Mouse (Mus musculus): ENCODE measurements around the gene Rims4.

The Rims4 gene

GRCm38 (mm10) chr2:163911826-163912444 is 6.5 kb downstream of the Rims4 start:
- no peak for DNase-seq (ENCODE audit: low spot score)

GRCm38 (mm10) chr2:163909604-163910003 is 8.9 kb downstream of the Rims4 start:
- no peak for DNase-seq (ENCODE audit: low spot score)

GRCm38 (mm10) chr2:163907131-163907530 is 11.4 kb downstream of the Rims4 start:
- no peak for DNase-seq (ENCODE audit: low spot score)

- no peak for DNase-seq (ENCODE audit: low spot score)
Observed at GRCm38 (mm10) chr2:163904323-163904722, 14.2 kb downstream of the Rims4 start.

- no peak for DNase-seq (ENCODE audit: low spot score)
Observed at GRCm38 (mm10) chr2:163903461-163903860, 15.0 kb downstream of the Rims4 start.

- DNase-seq (ENCODE audit: low spot score) = no peak
Observed at GRCm38 (mm10) chr2:163902448-163902847, 16.0 kb downstream of the Rims4 start.

GRCm38 (mm10) chr2:163901043-163901442 is 17.4 kb downstream of the Rims4 start:
- no peak for DNase-seq (ENCODE audit: low spot score)

- no peak for DNase-seq (ENCODE audit: low spot score)
Observed at GRCm38 (mm10) chr2:163899910-163900411, 18.5 kb downstream of the Rims4 start.

- DNase-seq (ENCODE audit: low spot score) = no peak
Observed at GRCm38 (mm10) chr2:163897988-163898535, 20.4 kb downstream of the Rims4 start.

- DNase-seq (ENCODE audit: low spot score) = no peak
Observed at GRCm38 (mm10) chr2:163897026-163897425, 21.5 kb downstream of the Rims4 start.

GRCm38 (mm10) chr2:163895156-163895555 is 23.3 kb downstream of the Rims4 start:
- DNase-seq (ENCODE audit: low spot score) = no peak

- DNase-seq (ENCODE audit: low spot score) = no peak
Observed at GRCm38 (mm10) chr2:163893446-163894370, 24.8 kb downstream of the Rims4 start.

GRCm38 (mm10) chr2:163891271-163891670 is 27.2 kb downstream of the Rims4 start:
- no peak for DNase-seq (ENCODE audit: low spot score)

GRCm38 (mm10) chr2:163890586-163890985 is 27.9 kb downstream of the Rims4 start:
- no peak for DNase-seq (ENCODE audit: low spot score)

GRCm38 (mm10) chr2:163889411-163889810 is 29.1 kb downstream of the Rims4 start:
- DNase-seq (ENCODE audit: low spot score) = peak; percentile 39

GRCm38 (mm10) chr2:163882859-163883652 is 35.4 kb downstream of the Rims4 start:
- no peak for DNase-seq (ENCODE audit: low spot score)

GRCm38 (mm10) chr2:163880891-163881290 is 37.6 kb downstream of the Rims4 start:
- no peak for DNase-seq (ENCODE audit: low spot score)

GRCm38 (mm10) chr2:163876830-163877498 is 41.5 kb downstream of the Rims4 start:
- no peak for DNase-seq (ENCODE audit: low spot score)

- DNase-seq (ENCODE audit: low spot score) = peak; percentile 18
Observed at GRCm38 (mm10) chr2:163875484-163875883, 43.0 kb downstream of the Rims4 start.

- DNase-seq (ENCODE audit: low spot score) = peak; percentile 43
Observed at GRCm38 (mm10) chr2:163874877-163875276, 43.6 kb downstream of the Rims4 start.

- DNase-seq (ENCODE audit: low spot score) = no peak
Observed at GRCm38 (mm10) chr2:163871906-163872305, 46.6 kb downstream of the Rims4 start.

Measured in retina, embryonic 14.5 days (tissue).